Mouse (Mus musculus): Measurements from ENCODE around the gene Usp44.

The Usp44 gene

DNA sequence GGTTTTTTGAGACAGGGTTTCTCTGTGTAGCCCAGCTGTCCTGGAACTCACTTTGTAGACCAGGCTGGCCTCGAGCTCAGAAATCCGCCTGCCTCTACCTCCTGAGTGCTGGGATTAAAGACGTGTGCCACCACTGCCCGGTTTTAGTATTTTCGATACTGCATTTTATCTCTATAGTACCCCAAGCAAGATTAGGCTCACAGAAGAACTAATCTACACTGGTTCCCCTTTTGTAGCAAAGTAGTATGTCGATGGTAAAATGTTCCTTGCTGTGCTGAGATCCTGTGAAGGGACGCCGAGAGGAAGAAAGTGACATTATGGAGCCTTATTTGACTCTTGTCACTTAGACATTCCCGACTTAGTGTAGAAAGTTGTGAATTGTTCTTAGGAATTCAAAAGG lies 23.8 kb downstream of the Usp44 start:
- no peak for DNase-seq (ENCODE audit: low spot score in 2 of 2)

GRCm38 (mm10) chr10:93856095-93856494 lies 24.7 kb downstream of the Usp44 start:
- no peak for DNase-seq (ENCODE audit: low spot score in 2 of 2)

DNA sequence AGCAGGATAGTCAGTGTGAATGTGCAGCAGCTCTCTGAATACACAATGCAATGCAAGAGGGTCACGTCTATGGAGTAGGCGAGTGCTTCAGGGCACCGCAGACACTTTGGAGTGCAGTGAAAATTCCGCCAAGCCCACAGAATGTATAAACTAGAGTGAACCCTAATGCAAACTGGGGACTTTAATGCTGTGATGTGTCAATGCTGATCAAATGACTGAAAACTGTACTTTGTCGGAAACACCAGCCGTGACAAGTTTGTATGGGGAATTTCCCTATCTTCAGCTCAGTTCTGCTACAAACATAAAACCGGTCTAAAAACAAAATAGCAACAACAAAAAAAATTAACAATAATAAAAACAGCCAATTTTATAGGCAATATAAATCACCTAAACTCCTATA lies 37.0 kb downstream of the Usp44 start:
- DNase-seq (ENCODE audit: low spot score in 2 of 2): no peak

- DNase-seq (ENCODE audit: low spot score in 2 of 2): no peak
Measured at GRCm38 (mm10) chr10:93868886-93869285, 37.5 kb downstream of the Usp44 start.

- DNase-seq (ENCODE audit: low spot score in 2 of 2): no peak
Measured at GRCm38 (mm10) chr10:93876772-93877171, 45.4 kb downstream of the Usp44 start.

- DNase-seq (ENCODE audit: low spot score in 2 of 2): no peak
Measured at GRCm38 (mm10) chr10:93878732-93879131, 47.4 kb downstream of the Usp44 start.

DNA sequence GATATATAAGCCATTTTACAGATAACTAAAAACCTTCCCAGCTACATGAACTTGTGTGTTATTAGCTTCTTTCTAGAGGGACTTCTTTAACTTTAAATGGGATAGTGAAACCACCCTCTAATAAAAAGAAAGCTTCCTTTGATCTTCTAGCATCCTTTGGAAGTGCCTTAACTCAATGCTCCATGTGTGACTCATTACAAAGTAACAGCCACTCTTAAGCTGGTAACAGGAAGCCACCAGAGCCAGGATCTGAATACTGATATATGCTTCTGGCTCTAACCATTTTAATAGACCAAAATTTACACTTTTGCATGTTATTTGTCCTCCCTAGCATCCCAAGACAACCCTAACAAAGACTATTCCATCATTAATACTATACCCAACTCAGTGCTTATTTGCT lies 50.6 kb downstream of the Usp44 start:
- no peak for DNase-seq (ENCODE audit: low spot score in 2 of 2)

DNA sequence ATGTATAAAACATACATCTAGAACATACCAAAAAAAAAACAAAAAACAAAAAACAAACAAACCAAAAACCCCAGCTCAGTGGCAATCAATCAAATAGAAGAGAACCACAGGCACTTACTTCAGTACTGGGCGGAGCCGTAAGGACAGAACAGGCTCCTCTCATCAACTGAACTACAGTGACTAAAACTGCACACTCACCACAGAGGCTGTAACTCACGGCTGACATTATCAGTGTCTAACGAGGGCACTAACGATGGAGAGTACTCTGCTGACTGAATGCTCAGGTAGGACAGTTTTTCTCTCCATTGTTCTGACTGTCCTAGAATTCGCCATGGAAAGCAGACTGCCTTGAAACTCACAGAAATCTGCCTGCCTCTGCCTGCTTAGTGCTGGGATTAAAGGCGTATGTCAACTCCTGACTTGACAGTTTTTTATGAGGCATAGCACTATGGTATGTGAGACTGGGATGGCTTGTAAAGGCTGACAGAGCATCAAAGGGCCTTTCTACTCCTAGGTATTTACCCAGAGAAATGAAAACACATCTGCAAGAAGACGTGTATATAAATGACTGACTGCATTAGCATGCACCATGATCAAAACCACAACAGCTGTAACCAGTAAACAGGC lies 51.5 kb downstream of the Usp44 start:
- no peak for DNase-seq (ENCODE audit: low spot score in 2 of 2)

DNA sequence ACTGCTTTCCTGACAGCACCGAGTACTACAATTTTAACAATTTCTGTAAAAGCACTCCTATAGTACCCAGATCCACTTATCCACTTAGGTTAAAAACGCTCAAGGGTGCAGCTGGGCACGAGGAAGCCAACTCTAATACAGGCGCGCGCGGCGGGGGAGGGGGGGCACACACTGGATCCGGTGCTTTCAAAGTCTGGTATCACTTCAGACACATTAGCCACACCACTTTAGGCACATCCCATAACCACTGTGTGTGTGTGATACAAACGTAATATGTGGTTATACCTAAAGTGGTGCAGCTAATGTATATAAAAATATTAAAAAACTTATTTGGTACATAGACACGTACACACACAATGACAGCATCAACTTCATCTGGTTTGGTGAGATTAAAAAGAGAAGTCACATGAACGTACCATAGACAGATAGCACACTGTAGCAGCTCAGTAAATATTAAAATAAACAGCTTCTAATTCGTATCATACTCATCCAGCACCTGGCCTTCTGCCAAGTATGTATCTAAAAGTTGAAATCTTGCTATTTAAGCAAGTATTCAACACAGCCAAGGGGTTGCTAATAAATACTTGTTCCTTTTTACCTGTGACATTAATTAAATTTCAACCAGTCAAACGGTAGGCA lies 54.6 kb downstream of the Usp44 start:
- no peak for DNase-seq (ENCODE audit: low spot score in 2 of 2)

DNA sequence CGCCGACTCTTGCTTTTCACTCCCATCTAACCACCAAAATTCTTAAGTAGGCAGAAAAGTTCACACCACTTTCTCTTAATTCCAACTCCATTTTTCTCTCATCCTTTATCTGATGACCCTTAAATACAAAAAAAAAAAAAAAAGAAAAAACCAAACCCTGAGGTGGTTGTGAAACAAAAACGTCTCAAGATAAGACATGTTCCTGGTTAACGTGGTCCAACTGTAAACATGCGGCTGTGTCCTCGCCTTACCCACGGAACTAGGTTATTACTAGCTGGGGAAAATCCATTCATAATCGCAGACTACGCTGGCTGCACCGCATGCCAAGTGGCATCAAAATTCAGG lies 57.2 kb downstream of the Usp44 start:
- no peak for DNase-seq (ENCODE audit: low spot score in 2 of 2)

DNA sequence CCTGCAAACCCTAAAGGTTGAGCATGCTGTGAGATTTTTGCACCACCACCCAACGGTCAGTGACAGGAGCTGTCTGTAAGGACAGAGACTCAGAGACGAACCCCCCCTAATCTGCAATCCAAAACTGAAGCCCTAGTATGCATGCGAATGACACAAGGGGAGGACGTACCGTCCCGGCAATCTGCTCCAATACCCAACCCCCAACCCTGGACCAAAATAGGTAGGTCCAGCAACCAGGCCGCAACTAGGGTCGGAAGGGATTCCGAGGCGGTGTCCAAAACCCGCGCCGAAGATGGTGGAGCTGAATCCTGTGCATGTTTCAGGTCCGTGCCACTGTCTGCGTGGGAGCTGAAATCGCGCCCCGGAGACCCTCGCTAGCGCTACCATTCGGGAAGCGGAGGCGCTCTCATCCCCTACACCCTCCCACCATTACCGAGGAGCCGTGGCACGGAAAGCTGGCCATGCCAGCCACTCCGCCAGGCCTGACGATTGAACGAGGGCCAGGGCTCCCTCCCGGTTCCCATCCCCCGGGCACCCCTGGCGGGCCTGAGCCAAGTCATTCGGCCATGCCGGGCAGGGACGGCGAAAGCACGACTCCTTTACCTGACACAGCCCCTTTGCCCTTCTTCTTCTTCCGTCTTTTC lies 57.7 kb downstream of the Usp44 start:
- DNase-seq (ENCODE audit: low spot score in 2 of 2): peak; percentile 51 to 64

DNA sequence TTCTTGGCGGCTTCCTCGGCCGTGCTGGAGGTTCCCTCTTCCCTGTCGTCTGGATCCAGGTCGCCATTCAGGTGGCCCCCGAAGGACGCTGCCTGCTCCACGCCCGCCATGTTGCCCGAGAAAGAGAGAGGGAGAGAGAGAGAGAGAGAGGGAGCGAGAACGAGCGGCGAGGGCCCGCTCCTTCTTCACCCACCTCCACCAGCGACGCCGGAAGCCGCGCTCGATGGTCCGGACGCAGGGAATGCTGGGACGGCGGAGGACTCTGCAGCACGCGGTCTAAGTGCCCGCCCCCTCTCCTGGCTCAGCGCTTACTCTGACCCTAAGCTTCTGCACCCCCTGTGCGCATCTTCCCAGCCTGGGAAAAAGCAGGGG lies 58.2 kb downstream of the Usp44 start:
- peak; percentile 91 for DNase-seq (ENCODE audit: low spot score in 2 of 2)

DNA sequence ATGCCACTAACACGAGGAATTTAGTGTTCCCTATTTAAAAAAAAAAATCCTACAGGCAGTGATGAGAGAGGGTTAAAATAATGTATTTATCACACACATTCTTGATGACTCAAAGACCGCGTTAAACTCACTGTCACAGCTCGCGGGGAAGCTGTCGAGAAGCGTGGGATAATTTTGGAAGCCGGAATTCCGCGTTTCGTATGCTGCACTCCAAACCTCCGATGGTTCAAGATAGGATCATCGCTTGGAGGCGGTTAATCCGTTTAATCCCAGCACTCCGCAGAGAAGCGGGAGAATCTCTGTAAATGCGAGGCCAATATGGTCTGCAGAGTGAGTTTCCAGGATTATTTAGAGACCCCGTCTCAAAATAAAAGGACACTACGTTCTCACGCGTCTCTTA lies 58.6 kb downstream of the Usp44 start:
- peak in 1 of 2 experiments; percentile 67 for DNase-seq (ENCODE audit: low spot score in 2 of 2)

- DNase-seq (ENCODE audit: low spot score in 2 of 2): no peak
Measured at GRCm38 (mm10) chr10:93890565-93890964, 59.2 kb downstream of the Usp44 start.

DNA sequence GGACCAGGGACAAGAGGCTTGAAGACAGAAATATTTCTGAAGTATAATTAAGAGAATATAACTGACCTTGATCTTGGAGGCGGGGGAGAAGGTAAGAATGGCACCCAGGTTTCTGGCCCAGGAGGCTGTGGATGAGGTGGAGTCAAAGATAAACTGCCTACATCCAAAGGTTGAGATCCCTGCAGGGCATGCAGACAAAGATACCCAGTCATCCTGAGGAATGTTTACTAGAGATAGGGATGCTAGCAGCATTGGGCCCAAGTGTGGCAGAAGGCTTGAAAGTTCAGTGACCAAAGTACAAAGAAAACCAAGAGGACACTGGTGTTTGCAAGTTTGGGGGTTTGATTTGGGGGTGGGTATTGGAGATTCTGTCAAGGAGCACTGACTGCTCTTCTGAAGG lies 59.7 kb downstream of the Usp44 start:
- DNase-seq (ENCODE audit: low spot score in 2 of 2): no peak

DNA sequence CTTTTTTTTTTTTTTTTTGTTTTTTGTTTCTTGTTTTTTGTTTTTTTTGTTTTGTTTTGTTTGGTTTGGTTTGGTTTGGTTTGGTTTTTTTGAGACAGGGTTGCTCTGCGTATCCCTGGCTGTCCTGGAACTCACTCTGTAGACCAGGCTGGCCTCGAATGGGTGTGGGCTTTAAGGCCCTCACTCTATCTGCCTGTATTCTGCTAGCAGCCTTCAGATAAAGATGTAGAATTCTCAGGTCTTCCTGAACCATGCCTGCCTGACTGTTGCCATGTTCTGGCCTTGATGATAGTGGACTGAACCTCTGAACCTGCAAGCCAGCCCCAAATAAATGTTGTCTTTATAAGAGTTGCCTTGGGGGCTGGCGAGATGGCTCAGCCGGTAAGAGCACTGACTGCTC lies 61.2 kb downstream of the Usp44 start:
- DNase-seq (ENCODE audit: low spot score in 2 of 2): no peak

DNA sequence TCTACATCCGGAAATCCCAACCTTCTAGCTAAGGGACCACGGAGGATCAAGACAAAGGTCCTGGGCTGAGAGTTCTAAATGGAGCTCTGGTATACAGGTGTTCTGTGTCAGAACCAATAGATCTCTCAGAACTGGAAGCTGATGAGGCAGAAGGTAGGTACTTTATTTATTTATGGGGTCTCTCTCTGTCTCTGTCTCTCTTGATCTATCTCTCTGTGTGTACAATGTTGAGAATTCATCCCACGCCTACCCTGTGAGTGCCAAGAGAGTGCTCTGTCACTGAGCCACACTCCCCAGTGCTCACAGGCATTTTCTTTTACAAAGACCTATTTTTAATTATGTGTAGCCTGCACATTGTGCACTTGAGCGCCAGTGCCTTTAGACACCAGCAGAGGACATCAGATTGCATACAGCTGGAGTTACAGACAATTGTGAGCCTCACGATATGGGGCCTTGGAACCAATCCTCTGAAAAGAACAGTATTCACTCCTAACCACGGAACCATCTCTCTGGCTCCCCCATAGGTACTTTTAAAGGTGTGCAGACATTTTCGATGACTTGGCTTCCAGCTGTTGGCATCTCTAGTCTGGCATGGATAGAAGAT lies 65.8 kb downstream of the Usp44 start, which contains the start of gene Metap2:
Gene Metap2 (minus strand): TSS at position 51 of the 604 bp plus-strand sequence.
- DNase-seq (ENCODE audit: low spot score in 2 of 2): no peak

GRCm38 (mm10) chr10:93899303-93899702 lies 67.9 kb downstream of the Usp44 start:
- no peak for DNase-seq (ENCODE audit: low spot score in 2 of 2)

GRCm38 (mm10) chr10:93899907-93900306 lies 68.6 kb downstream of the Usp44 start:
- no peak for DNase-seq (ENCODE audit: low spot score in 2 of 2)

GRCm38 (mm10) chr10:93907376-93907775 lies 76.0 kb downstream of the Usp44 start:
- DNase-seq (ENCODE audit: low spot score in 2 of 2): no peak
